Mouse (Mus musculus): Measurements from ENCODE around the gene Nfic. TPM values are rescaled to one million over a fixed set of nuclear protein-coding genes. Genes with fewer than 3 reads are reported as not detected.

Gene Nfic
- total RNA-seq, 2 experiments from 2014 or later: 133 TPM

DNA sequence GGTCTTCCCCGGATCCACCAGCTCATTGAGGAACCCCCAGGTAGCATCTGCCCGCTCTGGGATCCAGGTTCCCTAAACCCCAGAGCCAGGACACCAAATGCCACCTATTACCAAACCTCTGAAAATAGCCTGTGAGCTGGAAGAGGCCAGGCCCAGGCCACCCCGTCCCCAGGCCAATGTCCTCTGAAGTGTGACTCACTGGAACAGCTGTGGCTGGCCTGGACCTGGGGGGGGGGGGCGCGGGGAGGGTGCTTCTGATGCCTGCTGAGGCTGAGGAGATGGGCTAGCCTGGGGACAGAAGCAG, 33.7 kb downstream of the Nfic start:
- DNase-seq: peak; percentile 26 to 38
- intact Hi-C loops (cut with DNase I): no loop called here

DNA sequence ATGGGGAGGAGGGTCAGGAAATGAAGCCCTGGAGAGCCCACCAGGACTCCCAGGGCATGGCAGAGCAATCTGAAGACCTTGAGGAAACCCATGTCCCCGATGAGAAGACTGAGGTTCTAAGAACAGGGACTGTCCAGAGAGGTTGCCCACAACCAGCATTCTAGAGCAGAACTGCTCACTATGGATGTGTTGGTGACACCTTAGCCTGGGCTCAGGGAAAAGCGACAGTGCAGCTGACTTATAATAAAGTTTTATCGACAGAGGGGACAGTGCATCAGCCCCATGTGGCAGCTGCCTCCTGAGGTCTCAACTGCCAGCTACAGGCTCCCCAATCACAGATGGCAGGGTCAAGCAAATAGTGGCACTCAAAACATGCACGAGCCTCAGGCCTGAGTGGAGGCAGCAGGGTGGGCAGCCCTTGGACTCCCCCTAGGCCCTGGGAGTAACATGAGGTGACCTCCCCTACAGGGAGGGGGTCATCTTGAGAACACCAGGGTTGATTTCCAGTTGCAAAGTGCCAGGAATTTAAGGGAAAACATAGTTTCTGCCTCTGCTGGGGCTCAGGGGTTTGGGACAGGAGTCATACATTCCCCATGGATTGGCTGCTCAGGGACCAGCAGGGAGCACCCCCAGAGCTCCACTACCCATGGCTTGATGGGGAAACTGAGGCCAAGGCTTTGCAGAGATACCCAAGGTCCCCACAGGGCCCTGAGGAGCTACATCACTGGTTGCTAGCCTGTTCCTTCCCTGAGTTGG, 34.2 kb downstream of the Nfic start:
- peak in 1 of 2 experiments; percentile 3 for DNase-seq
- intact Hi-C loops (cut with DNase I): no loop called here

DNA sequence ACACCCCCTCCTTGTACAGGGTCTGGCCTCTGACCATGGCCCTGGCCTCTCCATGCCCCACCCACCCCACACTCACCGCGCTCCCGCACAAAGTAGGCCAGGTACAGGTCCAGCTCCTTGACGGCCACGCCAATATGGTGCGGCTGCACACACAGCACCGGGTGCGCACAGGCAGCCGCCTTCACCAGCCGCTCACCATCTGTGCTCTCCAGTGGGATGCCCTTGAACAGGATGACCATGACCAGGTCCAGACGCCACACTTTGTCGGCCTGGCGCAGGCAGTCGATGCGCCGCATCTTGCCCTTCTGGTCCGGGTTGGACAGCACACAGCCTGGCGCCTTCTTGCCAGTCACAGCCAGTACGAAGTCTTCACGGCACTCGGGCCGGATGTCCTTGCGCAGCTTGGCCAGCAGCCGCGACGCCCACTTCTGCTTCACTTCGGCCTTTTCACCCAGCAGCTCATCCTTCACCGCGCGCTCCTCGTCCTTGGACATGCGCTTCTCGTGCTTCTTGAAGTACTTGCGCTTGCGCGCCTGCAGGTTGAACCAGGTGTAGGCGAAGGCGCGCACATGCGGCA, 35.2 kb downstream of the Nfic start:
- intact Hi-C loops (cut with DNase I): no loop called here
- DNase-seq: peak; percentile 12

DNA sequence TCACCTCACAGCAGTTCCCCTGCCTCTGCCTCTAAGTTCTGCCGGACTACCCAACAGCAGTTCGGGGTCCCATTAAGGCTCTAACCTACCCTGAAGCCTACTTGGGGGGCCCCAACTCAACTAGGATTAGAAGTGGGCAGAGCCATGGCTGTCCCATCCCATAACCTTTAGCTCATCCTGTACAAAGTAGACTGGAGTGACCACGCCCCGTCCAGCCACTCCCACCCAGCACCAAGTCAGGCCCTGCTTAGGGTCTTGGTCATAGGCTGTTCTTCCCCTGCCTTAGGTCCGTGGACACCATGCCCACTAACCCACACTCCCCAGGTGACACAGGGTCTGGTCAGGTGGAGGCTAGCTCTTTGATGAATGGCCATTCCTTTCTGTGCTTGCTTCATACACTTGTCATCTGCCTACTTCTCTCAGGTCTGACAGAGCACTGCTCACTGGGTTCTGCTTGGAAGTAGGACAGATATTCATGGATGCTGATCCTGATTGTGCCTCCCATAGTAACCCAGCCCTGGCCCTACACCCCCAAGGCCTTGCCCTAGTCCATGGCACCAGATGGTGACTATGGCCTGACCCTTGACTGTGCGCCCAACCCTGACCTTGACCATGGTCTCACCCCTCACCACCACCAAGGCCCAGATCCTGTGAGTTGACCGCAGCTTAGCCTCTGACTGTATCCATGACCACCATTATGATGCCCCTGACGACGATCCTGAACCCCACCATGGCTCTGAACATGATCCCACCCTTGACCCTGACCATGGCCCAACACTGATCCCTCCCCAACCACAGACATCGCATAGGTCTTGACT, 36.1 kb downstream of the Nfic start:
- intact Hi-C loops (cut with DNase I): no loop called here
- DNase-seq: peak in 1 of 2 experiments; percentile 3

- peak; percentile 3 to 9 for DNase-seq
- intact Hi-C loops (cut with DNase I): no loop called here
Observed at GRCm38 (mm10) chr10:81418216-81419070, 37.0 kb downstream of the Nfic start.

- DNase-seq: peak; percentile 6 to 10
- intact Hi-C loops (cut with DNase I): no loop called here
Observed at GRCm38 (mm10) chr10:81417227-81418215, 37.9 kb downstream of the Nfic start.

GRCm38 (mm10) chr10:81416581-81417226, 38.7 kb downstream of the Nfic start:
- DNase-seq: peak; percentile 88 to 92
- intact Hi-C loops (cut with DNase I): no loop called here

DNA sequence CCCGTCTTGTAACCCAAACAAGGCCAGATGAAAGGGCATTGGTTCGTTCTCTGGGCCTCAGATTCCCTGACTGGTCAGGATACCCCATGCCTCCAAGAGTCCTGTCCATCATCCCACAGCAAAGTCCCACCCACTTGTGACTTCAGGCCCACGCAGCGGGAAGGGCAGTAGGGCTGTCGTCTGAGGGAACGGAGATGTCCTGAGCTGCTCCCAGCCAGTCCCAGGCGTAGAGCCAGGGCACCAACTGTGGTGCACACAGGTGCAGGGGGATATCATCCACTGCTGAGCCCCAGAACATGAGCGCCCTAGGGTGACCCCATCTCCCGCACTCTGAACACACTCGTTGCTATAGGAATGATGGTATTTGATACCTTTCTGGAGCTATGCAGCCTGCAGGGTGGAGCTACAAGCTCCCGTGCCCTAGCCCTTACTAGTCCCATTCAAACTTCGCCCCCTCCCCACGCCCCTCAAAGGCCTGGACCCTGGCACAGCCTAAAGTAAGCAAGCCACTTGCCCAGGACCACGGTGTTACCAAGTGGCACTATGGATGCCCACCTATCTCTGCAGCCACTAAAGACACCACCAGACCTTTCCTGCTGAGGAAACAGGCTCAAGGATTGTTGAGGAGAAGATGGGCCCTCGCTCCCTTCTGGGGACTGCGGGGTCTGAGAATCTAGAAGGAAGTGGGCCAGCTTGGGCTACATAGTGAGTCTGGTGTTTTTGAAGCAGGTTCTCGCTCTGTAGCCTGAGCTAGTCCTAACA, 39.7 kb downstream of the Nfic start:
- peak; percentile 60 to 67 for DNase-seq
- intact Hi-C loops (cut with DNase I): no loop called here

- intact Hi-C loops (cut with DNase I): no loop called here
- DNase-seq: no peak
Observed at GRCm38 (mm10) chr10:81415146-81415545, 40.3 kb downstream of the Nfic start.

DNA sequence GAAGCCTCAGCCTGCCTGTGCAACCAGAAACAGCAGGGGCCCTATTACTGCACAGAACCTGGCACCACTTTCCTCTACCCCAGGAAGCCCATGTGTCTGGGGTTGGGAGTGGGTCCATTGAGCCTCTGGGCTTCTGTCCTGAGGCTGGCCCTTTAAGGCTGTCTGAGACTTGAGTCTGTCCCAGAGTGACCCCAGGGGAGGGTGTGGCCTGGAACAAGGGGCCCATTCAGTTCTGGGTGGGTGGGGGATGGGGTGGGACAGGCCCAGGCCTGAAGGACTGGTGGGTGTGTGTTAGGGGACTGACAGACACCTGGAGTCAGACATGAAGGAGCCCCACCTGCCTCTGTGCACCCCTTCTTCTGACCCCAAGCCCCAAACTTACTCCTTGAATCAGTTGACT, 40.8 kb downstream of the Nfic start:
- DNase-seq: peak; percentile 66 to 75
- intact Hi-C loops (cut with DNase I): no loop called here

DNA sequence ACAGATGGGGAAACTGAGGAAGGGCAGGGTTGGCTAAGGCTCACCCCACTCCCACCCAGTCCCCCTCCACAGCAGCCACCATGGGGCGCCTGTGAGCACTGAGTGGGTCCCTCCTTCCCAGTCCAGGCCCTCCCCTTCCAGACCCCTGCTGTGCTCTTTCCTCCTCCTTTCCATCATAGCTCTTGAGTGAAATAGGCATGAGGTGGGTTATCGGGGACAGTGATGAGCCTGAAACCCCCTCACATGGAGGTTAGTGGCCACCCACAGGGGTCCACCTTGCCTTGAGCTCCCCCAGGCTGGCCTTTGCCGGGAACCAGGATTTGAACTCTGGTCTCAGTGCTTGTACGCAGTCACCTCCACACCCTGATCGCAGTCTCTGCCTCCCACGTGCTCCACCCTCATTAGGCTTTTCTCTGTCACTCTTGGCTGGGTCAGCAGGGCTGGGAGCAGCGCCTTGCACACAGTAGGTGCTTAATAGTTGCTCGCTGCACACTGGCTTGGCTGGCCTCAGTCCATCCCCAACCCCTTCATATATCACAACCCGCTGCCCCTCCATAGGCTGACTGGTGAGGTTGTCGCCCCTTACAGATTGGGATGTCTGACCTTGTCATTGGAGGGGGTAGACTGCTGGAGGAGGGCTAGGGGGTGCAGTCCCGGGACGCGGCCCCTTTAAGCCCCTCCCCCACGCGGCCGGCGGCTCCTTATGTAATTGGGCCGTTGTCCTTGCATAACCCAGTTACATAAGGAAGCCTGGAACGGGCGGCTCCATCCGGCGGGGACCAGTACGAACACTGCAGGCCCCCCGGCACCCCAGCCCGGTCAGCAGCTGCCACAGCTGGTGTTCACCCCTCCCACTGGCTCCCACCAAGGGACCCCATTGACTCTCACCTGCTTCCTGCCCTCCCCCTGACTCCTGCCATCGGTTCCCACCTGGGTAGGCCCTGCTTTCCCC, 41.8 kb downstream of the Nfic start:
- DNase-seq: peak; percentile 93 to 95
- intact Hi-C loops (cut with DNase I): no loop called here

- intact Hi-C loops (cut with DNase I): no loop called here
- DNase-seq: no peak
Observed at GRCm38 (mm10) chr10:81412586-81413309, 42.7 kb downstream of the Nfic start.

DNA sequence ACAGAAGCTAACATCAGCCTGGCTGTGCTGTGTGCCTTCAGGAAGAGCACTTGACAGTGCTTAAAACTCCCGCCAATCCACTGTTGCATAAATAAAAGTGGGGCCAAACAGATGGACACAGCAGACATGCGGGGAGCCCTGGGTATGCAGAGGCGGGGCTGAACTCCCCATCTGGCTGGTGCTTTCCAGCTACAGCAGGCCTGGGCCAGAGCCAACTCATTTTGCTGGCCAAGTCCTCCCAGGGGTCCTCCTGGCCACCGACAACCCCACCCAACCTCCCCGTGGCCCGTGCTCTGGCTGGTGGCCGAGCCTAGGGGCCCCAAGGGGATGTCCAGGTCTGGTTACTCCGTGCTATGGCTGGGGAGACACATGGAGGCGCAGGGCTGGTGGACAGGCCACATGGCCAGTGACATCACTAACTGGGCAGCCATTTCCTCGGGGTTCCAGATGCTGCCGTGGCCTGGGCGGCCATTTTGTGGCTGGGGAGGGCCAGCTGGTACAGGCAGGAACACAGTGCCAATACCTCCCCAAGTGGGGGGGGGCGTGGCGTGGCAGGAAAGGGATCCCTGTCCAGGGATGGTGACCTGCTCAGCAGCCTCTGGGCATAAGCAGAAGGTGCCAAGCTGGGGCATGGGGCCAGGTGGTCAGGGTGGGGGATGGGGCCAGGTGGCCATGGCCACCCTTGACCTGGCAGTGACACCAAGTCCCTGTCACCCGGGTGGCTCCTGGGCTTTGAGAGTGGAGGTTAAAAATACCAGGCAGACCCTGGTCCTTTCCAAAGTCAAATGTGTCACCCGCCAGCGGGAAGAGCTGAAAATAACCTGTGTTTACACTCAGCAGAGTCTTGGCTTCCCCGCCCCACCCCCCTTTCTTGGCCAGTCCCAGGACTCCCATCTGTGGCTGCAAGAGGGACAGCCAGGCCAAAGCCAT, 43.7 kb downstream of the Nfic start:
- DNase-seq: peak; percentile 94
- intact Hi-C loops (cut with DNase I): loop anchor here (2.0 kb wide), 1 partner anchor 13 kb away; no protein-coding TSS in a partner anchor

DNA sequence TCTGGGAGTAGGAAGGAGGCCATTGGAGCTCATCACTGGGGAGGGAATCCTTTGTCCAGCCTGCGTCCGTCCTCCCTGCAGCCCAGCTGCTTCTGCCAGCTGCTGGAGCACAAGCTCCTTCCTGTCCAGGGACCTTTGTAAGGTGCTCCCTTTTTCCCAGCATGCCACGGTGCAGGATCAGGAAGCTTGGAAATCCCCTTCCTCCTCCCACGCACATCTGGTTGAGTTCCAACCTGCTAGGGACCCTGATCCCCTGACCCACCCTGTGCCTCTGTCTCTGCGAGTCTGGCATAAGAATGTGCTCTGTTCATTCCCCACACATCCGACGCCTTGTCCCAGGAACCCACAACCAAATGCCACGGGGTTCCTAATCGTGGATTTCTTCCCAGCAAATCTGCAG, 44.5 kb downstream of the Nfic start:
- DNase-seq: peak; percentile 65 to 69
- intact Hi-C loops (cut with DNase I): loop anchor here (2.0 kb wide), 1 partner anchor 14 kb away; no protein-coding TSS in a partner anchor

- intact Hi-C loops (cut with DNase I): loop anchor here (2.0 kb wide), 1 partner anchor 14 kb away; no protein-coding TSS in a partner anchor
Observed at GRCm38 (mm10) chr10:81410350-81410749, 45.1 kb downstream of the Nfic start.

More at GRCm38 (mm10) chr10:81410350-81410749, 45.1 kb downstream of the Nfic start:
- peak in 1 of 2 experiments; percentile 23 for DNase-seq

All from heart, postnatal 14 days (tissue).